Mouse (Mus musculus) left cerebral cortex, postnatal 36 days (tissue): Measurements from ENCODE around the gene Gpr165. TPM values are rescaled to one million over a fixed set of nuclear protein-coding genes. Genes with fewer than 3 reads are reported as not detected.
A peak's percentile ranks its signal among the peaks of the same experiment; 100 is the strongest.

Experiments used
- DNase-seq, 2 experiments: peaks; one replicate each; pipeline ENCODE4 v3.0.0; 2021 to 2022; ENCODE audit warnings: low spot score in 2 of 2, mixed read lengths in 1 of 2
- intact Hi-C: fragments of 180-260 bp; cut with DNase I; formaldehyde crosslinking; loops from one replicate; pipeline ENCODE4 v1.15.1; 2025
- total RNA-seq, 2 experiments: library from RNA; stranded (reverse); gene quantifications; 2 replicates each; pipeline ENCODE4 v1.2.3; 2021

Gpr165 gene
- 10 to 100 TPM; 12.4 to 12.7 TPM for total RNA-seq

- DNase-seq: peak; percentile 64 to 69
- intact Hi-C loops: no loop called here
Measured at GRCm38 (mm10) chrX:96712907-96713774, at the start of gene Gpr165. Gene Gpr165, plus strand, starts transcription at chrX:96713441.

- DNase-seq: no peak
- intact Hi-C loops: no loop called here
Measured at GRCm38 (mm10) chrX:96674871-96675270, 38.4 kb upstream of the Gpr165 start.
